Mouse (Mus musculus) CH12.LX (cell line): ENCODE measurements at regions not wholly inside any gene's neighbourhood (a gene's known extent, or its start where the extent isn't known, plus 50 kb on each side); places are given as distances from the start of the nearest gene placed in this dataset.

Source experiments
- DNase-seq: peaks from one replicate; pipeline ENCODE4 v3.0.0-alpha.2; 2013; ENCODE audit errors: extremely low read depth
- H3K27ac ChIP-seq: 2 replicates; pipeline ENCODE4 v1.5.1; 2012; ENCODE audit warnings: low read depth, mild to moderate bottlenecking, control low read depth, moderate library complexity; ENCODE audit not compliant: insufficient read depth
- H3K27me3 ChIP-seq: replicated peaks from 2 replicates; pipeline ENCODE3; 2012; ENCODE audit warnings: inconsistent platforms
- H3K36me3 ChIP-seq, 2 experiments: replicated peaks in 1 of 2; 2 replicates each; pipeline versions ENCODE3 to v1.6.1; 2012; ENCODE audit warnings: inconsistent platforms in 1 of 2, low read length in 1 of 2, mild to moderate bottlenecking in 1 of 2, mixed read lengths in 1 of 2, moderate library complexity in 1 of 2; ENCODE audit not compliant: control insufficient read depth in 1 of 2, insufficient read depth in 1 of 2
- H3K4me1 ChIP-seq, 2 experiments: 2 replicates each; pipeline ENCODE4 v1.6.1; 2012; ENCODE audit warnings: inconsistent platforms in 1 of 2, moderate library complexity in 1 of 2; ENCODE audit not compliant: insufficient read depth in 2 of 2, control insufficient read depth in 1 of 2
- H3K4me2 ChIP-seq: 2 replicates; pipeline ENCODE4 v1.6.1; 2012; ENCODE audit warnings: low read depth, mild to moderate bottlenecking, control low read depth; ENCODE audit not compliant: poor library complexity, insufficient read depth, severe bottlenecking
- H3K4me3 ChIP-seq, 3 experiments: fragments of 150-350 bp in 1 of 3; sonication (generic) in 1 of 3; replicated peaks in 1 of 3; 2 replicates each; pipeline versions ENCODE3 to v1.5.1; 2011 to 2012; ENCODE audit warnings: low read depth in 2 of 3, low read length in 2 of 3, mild to moderate bottlenecking in 2 of 3, moderate library complexity in 2 of 3, control low read depth in 1 of 3, improper control_type of control experiment in 1 of 3, inconsistent platforms in 1 of 3, mixed read lengths in 1 of 3; ENCODE audit not compliant: poor library complexity in 1 of 3
- H3K79me2 ChIP-seq: replicated peaks from 2 replicates; pipeline ENCODE4 v1.6.1; 2012; ENCODE audit warnings: mild to moderate bottlenecking, moderate library complexity; ENCODE audit not compliant: control insufficient read depth, poor library complexity, insufficient read depth, severe bottlenecking; ENCODE audit errors: extremely low read depth
- H3K9ac ChIP-seq: 2 replicates; pipeline ENCODE4 v1.6.1; 2012; ENCODE audit warnings: low read depth, mild to moderate bottlenecking, control low read depth, moderate library complexity; ENCODE audit not compliant: insufficient read depth
- H3K9me3 ChIP-seq: replicated peaks from 2 replicates; pipeline ENCODE3; 2012; ENCODE audit warnings: low read length, inconsistent platforms, mixed read lengths
- CHD1 ChIP-seq: IDR thresholded peaks from 2 replicates; pipeline ENCODE4 v1.6.1; 2012; ENCODE audit warnings: low read depth, low read length, improper control_type of control experiment, inconsistent platforms
- CHD2 ChIP-seq: IDR thresholded peaks from 2 replicates; pipeline ENCODE4 v1.6.1; 2011; ENCODE audit warnings: low read length, improper control_type of control experiment
- ETS1 ChIP-seq: conservative IDR thresholded peaks from 2 replicates; pipeline ENCODE4 v1.6.1; 2012; ENCODE audit warnings: low read depth, mild to moderate bottlenecking, inconsistent platforms, low read length, improper control_type of control experiment, moderate library complexity
- GABPA ChIP-seq: IDR thresholded peaks from 2 replicates; pipeline ENCODE4 v1.6.1; 2012; ENCODE audit warnings: low read depth, low read length, improper control_type of control experiment, inconsistent platforms; ENCODE audit not compliant: insufficient replicate concordance
- HCFC1 ChIP-seq: IDR thresholded peaks from 2 replicates; pipeline ENCODE4 v1.6.1; 2012; ENCODE audit warnings: low read depth, mild to moderate bottlenecking, inconsistent platforms, low read length, improper control_type of control experiment
- JUN ChIP-seq: IDR thresholded peaks from 2 replicates; pipeline ENCODE4 v1.6.1; 2011; ENCODE audit warnings: low read depth, mild to moderate bottlenecking, low read length, improper control_type of control experiment, moderate library complexity; ENCODE audit not compliant: insufficient read depth
- JUND ChIP-seq: conservative IDR thresholded peaks from 2 replicates; pipeline ENCODE4 v1.6.1; 2011; ENCODE audit warnings: low read depth, low read length, improper control_type of control experiment
- MAZ ChIP-seq: IDR thresholded peaks from 2 replicates; pipeline ENCODE4 v1.6.1; 2012; ENCODE audit warnings: low read depth, mild to moderate bottlenecking, inconsistent platforms, low read length, improper control_type of control experiment, moderate library complexity
- NRF1 ChIP-seq: IDR thresholded peaks from 2 replicates; pipeline ENCODE4 v1.6.1; 2014; ENCODE audit warnings: low read depth, mild to moderate bottlenecking, inconsistent platforms, low read length, improper control_type of control experiment, moderate library complexity
- PAX5 ChIP-seq: IDR thresholded peaks from 2 replicates; pipeline ENCODE4 v1.6.1; 2012; ENCODE audit warnings: low read length, inconsistent platforms, mixed read lengths
- POLR2AphosphoS2 ChIP-seq: IDR thresholded peaks from 2 replicates; pipeline ENCODE4 v1.6.1; 2011; ENCODE audit warnings: low read depth, low read length, improper control_type of control experiment
- RCOR1 ChIP-seq: conservative IDR thresholded peaks from 2 replicates; pipeline ENCODE4 v1.6.1; 2012; ENCODE audit warnings: low read depth, mild to moderate bottlenecking, inconsistent platforms, low read length, improper control_type of control experiment
- SMC3 ChIP-seq: IDR thresholded peaks from 2 replicates; pipeline ENCODE4 v1.6.1; 2011; ENCODE audit warnings: low read depth, low read length, improper control_type of control experiment
- TCF12 ChIP-seq: IDR thresholded peaks from 2 replicates; pipeline ENCODE4 v1.6.1; 2014; ENCODE audit warnings: low read depth, mild to moderate bottlenecking, inconsistent platforms, low read length, improper control_type of control experiment
- ZKSCAN1 ChIP-seq: IDR thresholded peaks from 2 replicates; pipeline ENCODE4 v1.6.1; 2012; ENCODE audit warnings: low read depth, inconsistent platforms, low read length, improper control_type of control experiment, borderline replicate concordance
- ZMIZ1 ChIP-seq: IDR thresholded peaks from 2 replicates; pipeline ENCODE4 v1.6.1; 2012; ENCODE audit warnings: low read depth, mild to moderate bottlenecking, inconsistent platforms, low read length, improper control_type of control experiment
- ZNF384 ChIP-seq: IDR thresholded peaks from 2 replicates; pipeline ENCODE4 v1.6.1; 2012; ENCODE audit warnings: low read depth, low read length, improper control_type of control experiment, inconsistent platforms
- dilution Hi-C: fragments of 300-500 bp; cut with MboI; formaldehyde crosslinking; loops from 2 replicates; pipeline ENCODE4 v1.14.3; 2020; ENCODE audit warnings: low sequenced_read_pairs; ENCODE audit not compliant: extremely low pct_unique_long_range_greater_than_20kb, extremely low pct_ligation_motif_present
- in situ Hi-C: fragments of 300-500 bp; cut with MboI; formaldehyde crosslinking; loops from 3 replicates; pipeline ENCODE4 v1.14.3; 2019; ENCODE audit warnings: low sequenced_read_pairs, low pct_ligation_motif_present, low pct_unique_long_range_greater_than_20kb, mixed read lengths

DNA sequence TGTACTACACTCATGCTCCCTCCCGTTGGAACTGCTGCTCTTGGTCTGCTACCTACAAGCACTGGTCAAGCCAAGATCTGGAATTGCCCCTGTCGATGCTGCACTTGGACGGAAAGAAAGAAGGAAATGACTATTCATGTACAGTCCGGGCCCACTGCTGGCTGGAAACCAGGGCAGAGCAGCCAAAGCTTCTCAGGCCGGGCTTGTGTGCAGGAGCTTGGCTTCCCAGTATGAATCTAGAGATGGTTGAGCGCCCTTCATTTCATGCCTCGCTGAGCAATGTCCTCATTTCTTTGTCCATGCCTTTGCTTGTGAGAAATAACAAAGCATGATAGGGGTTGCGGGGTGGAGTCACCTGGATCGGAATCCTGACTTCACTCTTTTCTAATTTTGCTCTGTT lies 738.2 kb upstream of the Jmjd1c start:
- Histone ChIP-seq H3K4me3 (no peak overlapping the region), H3K79me2 (no peaks in the 10 kb centered on the region)
- dilution Hi-C loops, result no loop called here

DNA sequence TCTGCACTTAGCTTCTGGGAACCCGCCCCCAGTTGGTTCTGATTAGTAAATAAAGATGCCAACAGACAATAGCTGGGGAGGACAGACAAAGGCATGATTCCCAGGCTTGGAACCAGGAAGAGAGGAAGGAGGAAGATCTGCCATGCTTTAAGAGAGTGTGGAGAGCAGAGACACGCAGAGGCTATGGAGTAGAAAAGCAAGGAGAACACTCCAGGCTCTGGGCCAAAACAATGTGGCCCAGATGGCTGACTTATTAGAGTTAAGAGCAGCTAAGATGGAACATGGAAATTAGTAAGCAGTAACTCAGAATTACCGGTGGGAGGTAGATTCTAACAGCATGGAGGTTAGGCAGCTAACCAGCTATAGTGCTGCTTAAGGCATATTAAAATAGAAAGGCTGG lies 725.8 kb upstream of the Jmjd1c start:
- H3K4me1 ChIP-seq, result no peaks in the 10 kb centered on the region
- no peak overlapping the region for H3K27ac ChIP-seq
- no peaks in the 10 kb centered on the region for H3K36me3 ChIP-seq
- H3K27me3 ChIP-seq, result no peaks in the 10 kb centered on the region
- in situ Hi-C loops, result no loop called here
- no peak overlapping the region for H3K4me3 ChIP-seq
- no peak overlapping the region for H3K4me2 ChIP-seq
- no peak for TF ChIP-seq JUN
- TF ChIP-seq PAX5, result no peak
- TF ChIP-seq JUND, result no peak
- TF ChIP-seq MAZ, result no peak
- no peak for TF ChIP-seq POLR2AphosphoS2
- TF ChIP-seq, all 38 proteins: peak for 0
- DNase-seq, result no peak
- dilution Hi-C loops, result no loop called here
- Histone ChIP-seq H3K9ac (no peak overlapping the region), H3K9me3 (no peaks in the 10 kb centered on the region), H3K79me2 (no peaks in the 10 kb centered on the region)

More for the DNA sequence above, 738.2 kb upstream of the Jmjd1c start:
- no peak for DNase-seq
- Histone ChIP-seq H3K4me2 (no peak overlapping the region), H3K27me3 (no peaks in the 10 kb centered on the region), H3K27ac (no peak overlapping the region), H3K36me3 (no peaks in the 10 kb centered on the region), H3K9ac (no peak overlapping the region), H3K9me3 (peaks cover 3% of the 10 kb centered on the region), H3K4me1 (no peaks in the 10 kb centered on the region)
- TF ChIP-seq NRF1 (no peak), RCOR1 (no peak), GABPA (no peak), ZNF384 (no peak), JUND (no peak), JUN (no peak), ZKSCAN1 (no peak), ETS1 (no peak)
- in situ Hi-C loops, result no loop called here

DNA sequence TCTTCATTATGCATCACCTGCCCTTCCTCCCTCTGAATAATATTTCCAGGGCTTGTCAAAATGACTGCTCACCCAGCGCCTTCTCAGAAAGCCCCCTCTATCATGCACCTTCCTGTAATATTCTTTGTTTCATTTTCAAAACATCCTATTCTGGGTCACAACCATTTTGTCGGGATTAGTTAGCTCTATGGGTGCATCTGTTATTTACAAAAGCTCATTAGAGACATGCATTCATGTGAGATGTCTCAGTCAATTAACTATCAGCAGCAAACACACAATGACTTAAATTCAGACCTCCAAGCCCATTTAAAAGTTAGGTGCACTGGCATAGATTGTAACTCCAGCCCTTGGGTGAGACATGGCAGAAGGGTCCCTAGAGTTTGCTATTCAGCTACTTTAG lies 724.2 kb upstream of the Jmjd1c start:
- no peaks in the 10 kb centered on the region for H3K79me2 ChIP-seq
- no peak overlapping the region for H3K27ac ChIP-seq
- no peaks in the 10 kb centered on the region for H3K27me3 ChIP-seq
- no peak for TF ChIP-seq PAX5
- no peak for TF ChIP-seq TCF12
- no peak for TF ChIP-seq SMC3
- no peak for TF ChIP-seq HCFC1
- TF ChIP-seq CHD2, result no peak
- no peak for TF ChIP-seq CHD1
- no peak for TF ChIP-seq JUND
- no peak for TF ChIP-seq GABPA
- no peak for TF ChIP-seq ZMIZ1
- no peak overlapping the region for H3K4me3 ChIP-seq
- no peaks in the 10 kb centered on the region for H3K4me1 ChIP-seq
- no peak overlapping the region for H3K4me2 ChIP-seq
- no peaks in the 10 kb centered on the region for H3K36me3 ChIP-seq
- dilution Hi-C loops, result no loop called here
- no peak overlapping the region for H3K9ac ChIP-seq
- in situ Hi-C loops, result no loop called here
- no peak for DNase-seq
- no peaks in the 10 kb centered on the region for H3K9me3 ChIP-seq
